Mouse (Mus musculus) stomach, embryonic 16.5 days (tissue): ENCODE measurements around the gene Tktl1. TPM values are rescaled to one million over a fixed set of nuclear protein-coding genes. Genes with fewer than 3 reads are reported as not detected.
A peak's percentile ranks its signal among the peaks of the same experiment; 100 is the strongest.

ENCODE experiments used
- ATAC-seq: fragments of 200-750 bp; cut with Nextera tagmentation; 2 replicates; pipeline ENCODE4 v1.8.0; 2017; ENCODE audit warnings: moderate number of reproducible peaks, moderate TSS enrichment; ENCODE audit not compliant: insufficient read depth, low FRiP score
- H3K27ac ChIP-seq: fragments of 300-500 bp; sonication (generic); 2 replicates; pipeline ENCODE4 v1.5.1; 2014; ENCODE audit warnings: low read length
- H3K27me3 ChIP-seq: fragments of 300-500 bp; sonication (generic); 2 replicates; pipeline ENCODE4 v1.6.1; 2014; ENCODE audit warnings: low read length, control low read depth, mixed read lengths; ENCODE audit not compliant: control insufficient read depth, insufficient read depth
- H3K36me3 ChIP-seq: fragments of 300-500 bp; sonication (generic); 2 replicates; pipeline ENCODE4 v1.6.1; 2014; ENCODE audit warnings: low read length; ENCODE audit not compliant: control insufficient read depth, insufficient read depth
- H3K4me1 ChIP-seq: fragments of 300-500 bp; sonication (generic); 2 replicates; pipeline ENCODE4 v1.6.1; 2014; ENCODE audit warnings: low read length, control low read depth, mixed read lengths; ENCODE audit not compliant: control insufficient read depth, insufficient read depth
- H3K4me2 ChIP-seq: fragments of 300-500 bp; sonication (generic); 2 replicates; pipeline ENCODE4 v1.6.1; 2014; ENCODE audit warnings: low read depth, low read length, mixed read lengths
- H3K4me3 ChIP-seq: fragments of 300-500 bp; sonication (generic); replicated peaks from 2 replicates; pipeline ENCODE4 v1.5.1; 2014; ENCODE audit warnings: mild to moderate bottlenecking, low read length
- H3K9ac ChIP-seq: fragments of 300-500 bp; sonication (generic); 2 replicates; pipeline ENCODE4 v1.6.1; 2014; ENCODE audit warnings: low read length
- H3K9me3 ChIP-seq: fragments of 300-500 bp; sonication (generic); replicated peaks from 2 replicates; pipeline ENCODE4 v1.6.1; 2016; ENCODE audit warnings: low read length, control low read depth; ENCODE audit not compliant: control insufficient read depth
- WGBS: fragments of 180-500 bp; shearing (Covaris S2); extraction: QIAGEN DNeasy Blood & Tissue Kit; methylation state at CpG from one replicate; pipeline ENCODE4 v1.1.7; 2014; 5-methylcytosine and 5-hydroxymethylcytosine counted together
- polyA plus RNA-seq: library from polyadenylated mRNA; unstranded; fragments of >200 nt; fragmentation: Nextera tagmentation; extraction: Ambion mirVana; gene quantifications from 2 replicates; pipeline ENCODE4 v1.2.1, GENCODE M21; 2015

Tktl1 gene
- polyA plus RNA-seq, 1 experiment from 2014 or later, result not detected

GRCm38 (mm10) chrX:74249615-74250014, 72.6 kb downstream of the Tktl1 start, which contains the start of gene Flna:
Gene Flna (minus strand): TSS chrX:74249820.
- H3K27me3 ChIP-seq, result no peaks in the 10 kb centered on the region
- H3K4me3 ChIP-seq, result peak within 1 kb of the TSS; percentile 53
- H3K36me3 ChIP-seq, result no peaks in the 10 kb centered on the region
- peak within 1 kb of the TSS; percentile 88 for H3K27ac ChIP-seq
- peak; percentile 4; the same call in 1 of the 2 replicates for ATAC-seq
- H3K4me1 ChIP-seq, result no peaks in the 10 kb centered on the region
- H3K9ac ChIP-seq, result peak within 1 kb of the TSS; percentile 74
- H3K9me3 ChIP-seq, result no peaks in the 10 kb centered on the region
- WGBS, result 25% methylated on average over 30 of the region's 38 CpGs
- peak within 1 kb of the TSS; percentile 52 for H3K4me2 ChIP-seq

- Histone ChIP-seq H3K4me1 (peaks cover 5% of the 10 kb centered on the region), H3K4me3 (peak within 1 kb of the TSS; percentile 61), H3K27me3 (no peaks in the 10 kb centered on the region), H3K36me3 (peaks cover 5% of the 10 kb centered on the region; the same call in 1 of the 2 replicates), H3K9me3 (no peaks in the 10 kb centered on the region), H3K9ac (peak within 1 kb of the TSS; percentile 87), H3K27ac (peak within 1 kb of the TSS; percentile 89), H3K4me2 (peak within 1 kb of the TSS; percentile 66)
- 18% methylated on average over 39 of the region's 39 CpGs for WGBS
- ATAC-seq, result peak; percentile 96
Measured at GRCm38 (mm10) chrX:74254153-74254887, 77.3 kb downstream of the Tktl1 start, which contains the start of gene Emd. Gene Emd (plus strand): TSS chrX:74254687.

GRCm38 (mm10) chrX:74254888-74255565, 78.0 kb downstream of the Tktl1 start:
- peaks cover 5% of the 10 kb centered on the region for H3K4me1 ChIP-seq
- peaks cover 5% of the 10 kb centered on the region; the same call in 1 of the 2 replicates for H3K36me3 ChIP-seq
- no peaks in the 10 kb centered on the region for H3K27me3 ChIP-seq
- H3K9me3 ChIP-seq, result no peaks in the 10 kb centered on the region
- peak overlapping the region; percentile 89 for H3K27ac ChIP-seq
- 16% methylated on average over 30 of the region's 31 CpGs for WGBS
- peak overlapping the region; percentile 87 for H3K9ac ChIP-seq
- 0 out of 2 replicates have a peak, but pooled peaks have one; percentile 23 for ATAC-seq
- peak overlapping the region; percentile 66 for H3K4me2 ChIP-seq
- H3K4me3 ChIP-seq, result peak overlapping the region; percentile 61

GRCm38 (mm10) chrX:74257746-74258145, 80.7 kb downstream of the Tktl1 start:
- Histone ChIP-seq H3K27ac (no peak overlapping the region), H3K4me1 (peaks cover 5% of the 10 kb centered on the region), H3K4me2 (no peak overlapping the region), H3K27me3 (no peaks in the 10 kb centered on the region), H3K9ac (no peak overlapping the region), H3K36me3 (peaks cover 5% of the 10 kb centered on the region; the same call in 1 of the 2 replicates), H3K4me3 (no peak overlapping the region), H3K9me3 (no peaks in the 10 kb centered on the region)
- WGBS, result 80% methylated on average over 3 of the region's 3 CpGs
- no peak for ATAC-seq

Other genes with a start within 250 kb of the Tktl1 start
- gene Renbp, start 246.4 kb upstream of the Tktl1 start, polyA plus RNA-seq, result 63.3 and 65.5 TPM in 2 replicates
- gene Hcfc1, start 210.9 kb upstream of the Tktl1 start, polyA plus RNA-seq, result 37.0 and 39.1 TPM in 2 replicates
- gene Irak1, start 153.3 kb upstream of the Tktl1 start, polyA plus RNA-seq, result 63.0 and 66.8 TPM in 2 replicates
- not detected in 2 replicates for gene Opn1mw, start 49.8 kb upstream of the Tktl1 start, polyA plus RNA-seq
- 10.5 and 10.6 TPM in 2 replicates for gene Mecp2, start 41.9 kb upstream of the Tktl1 start, polyA plus RNA-seq
- gene Tex28, start 9.4 kb upstream of the Tktl1 start, polyA plus RNA-seq, result not detected in 2 replicates
- gene Flna, start 72.6 kb downstream of the Tktl1 start, polyA plus RNA-seq, result 498 and 560 TPM in 2 replicates
- gene Emd, start 77.4 kb downstream of the Tktl1 start, polyA plus RNA-seq, result 22.5 and 26.8 TPM in 2 replicates
- 666 and 804 TPM in 2 replicates for gene Rpl10, start 93.6 kb downstream of the Tktl1 start, polyA plus RNA-seq
- 79.1 and 81.0 TPM in 2 replicates for gene Taz, start 104.7 kb downstream of the Tktl1 start, polyA plus RNA-seq
- gene Dnase1l1, start 105.1 kb downstream of the Tktl1 start, polyA plus RNA-seq, result 14.8 and 18.7 TPM in 2 replicates
- 149 and 171 TPM in 2 replicates for gene Atp6ap1, start 119.8 kb downstream of the Tktl1 start, polyA plus RNA-seq
- gene Gdi1, start 127.7 kb downstream of the Tktl1 start, polyA plus RNA-seq, result 218 and 219 TPM in 2 replicates
- 63.2 and 66.9 TPM in 2 replicates for gene Fam50a, start 135.8 kb downstream of the Tktl1 start, polyA plus RNA-seq
- gene Plxna3, start 151.8 kb downstream of the Tktl1 start, polyA plus RNA-seq, result 16.8 and 18.4 TPM in 2 replicates
- 94.3 and 105 TPM in 2 replicates for gene Lage3, start 176.4 kb downstream of the Tktl1 start, polyA plus RNA-seq
- 67.0 and 72.8 TPM in 2 replicates for gene Ubl4a, start 196.0 kb downstream of the Tktl1 start, polyA plus RNA-seq
- gene Slc10a3, start 196.1 kb downstream of the Tktl1 start, polyA plus RNA-seq, result 18.6 and 21.4 TPM in 2 replicates
- 36.2 and 40.4 TPM in 2 replicates for gene Fam3a, start 216.0 kb downstream of the Tktl1 start, polyA plus RNA-seq
- 22.8 and 24.4 TPM in 2 replicates for gene Ikbkg, start 216.0 kb downstream of the Tktl1 start, polyA plus RNA-seq